Mouse (Mus musculus): Measurements from ENCODE around the gene Gabra6. TPM values are rescaled to one million over a fixed set of nuclear protein-coding genes. Genes with fewer than 3 reads are reported as not detected.

Gene Gabra6
- not detected in 2 replicates for polyA plus RNA-seq (2012)

GRCm38 (mm10) chr11:42320882-42321281 lies at the start of gene Gabra6:
Gene Gabra6 (minus strand): TSS chr11:42321072.

Other genes with a start within 250 kb of the Gabra6 start
- gene Gabra1, start 138.1 kb downstream of the Gabra6 start, polyA plus RNA-seq (2012) = not detected in 2 replicates
- gene Gabrb2, start 98.7 kb upstream of the Gabra6 start, polyA plus RNA-seq (2012) = 0.04 TPM in 1 of 2 replicates, not detected in the other